Mouse (Mus musculus) kidney, adult 8-10 months (tissue): ENCODE results near the gene Alg12.

ENCODE experiments used
- DNase-seq, 2 experiments: peaks; one replicate each; pipeline ENCODE4 v3.0.0; 2022

Alg12 gene

DNA sequence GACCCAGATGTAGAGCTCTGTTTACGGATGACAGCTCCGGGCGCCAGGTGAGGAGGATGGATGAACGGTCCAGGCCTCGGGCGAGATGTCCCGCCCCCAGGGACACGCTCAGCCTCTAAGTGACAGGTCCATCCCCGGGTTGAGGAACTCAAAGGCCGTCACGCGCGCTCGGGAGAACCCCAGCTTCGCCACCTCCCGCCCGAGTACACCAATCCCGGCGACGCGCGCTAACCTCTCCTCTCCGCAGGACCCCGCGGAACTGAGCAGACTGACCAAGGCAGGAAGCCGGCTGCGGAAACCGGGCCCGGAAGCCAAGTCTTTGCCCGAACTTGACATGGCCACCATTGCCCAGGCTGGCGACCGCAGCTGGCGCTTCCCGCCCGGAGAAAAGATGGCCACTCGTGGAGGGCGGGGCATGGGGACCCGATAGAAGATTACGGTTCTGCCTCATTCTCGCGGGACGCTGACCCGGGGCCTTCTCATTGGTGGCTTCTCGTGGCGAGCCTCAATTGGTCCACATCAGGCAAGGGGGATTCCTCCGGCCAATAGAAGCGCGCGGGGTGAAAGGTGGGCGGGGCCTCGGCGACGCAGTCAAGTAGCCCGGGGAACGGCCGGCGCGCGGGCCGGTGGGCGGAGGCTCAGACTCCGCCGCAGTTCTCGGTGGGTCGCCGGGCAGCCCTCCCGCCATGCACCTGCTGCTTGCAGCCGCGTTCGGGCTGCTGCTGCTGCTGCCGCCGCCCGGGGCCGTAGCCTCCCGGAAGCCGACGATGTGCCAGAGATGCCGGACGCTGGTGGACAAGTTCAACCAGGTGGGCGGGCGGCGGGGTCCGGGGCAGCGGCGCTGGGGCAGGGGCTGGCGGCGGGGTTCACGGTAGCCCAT, at the start of gene Alg12, which contains the start of gene Creld2:
Gene Alg12, minus strand, starts transcription at position 293 of the 880 bp plus-strand sequence.
Gene Creld2, plus strand, starts transcription at position 621 of the 880 bp plus-strand sequence.
- DNase-seq: peak; percentile 100

DNA sequence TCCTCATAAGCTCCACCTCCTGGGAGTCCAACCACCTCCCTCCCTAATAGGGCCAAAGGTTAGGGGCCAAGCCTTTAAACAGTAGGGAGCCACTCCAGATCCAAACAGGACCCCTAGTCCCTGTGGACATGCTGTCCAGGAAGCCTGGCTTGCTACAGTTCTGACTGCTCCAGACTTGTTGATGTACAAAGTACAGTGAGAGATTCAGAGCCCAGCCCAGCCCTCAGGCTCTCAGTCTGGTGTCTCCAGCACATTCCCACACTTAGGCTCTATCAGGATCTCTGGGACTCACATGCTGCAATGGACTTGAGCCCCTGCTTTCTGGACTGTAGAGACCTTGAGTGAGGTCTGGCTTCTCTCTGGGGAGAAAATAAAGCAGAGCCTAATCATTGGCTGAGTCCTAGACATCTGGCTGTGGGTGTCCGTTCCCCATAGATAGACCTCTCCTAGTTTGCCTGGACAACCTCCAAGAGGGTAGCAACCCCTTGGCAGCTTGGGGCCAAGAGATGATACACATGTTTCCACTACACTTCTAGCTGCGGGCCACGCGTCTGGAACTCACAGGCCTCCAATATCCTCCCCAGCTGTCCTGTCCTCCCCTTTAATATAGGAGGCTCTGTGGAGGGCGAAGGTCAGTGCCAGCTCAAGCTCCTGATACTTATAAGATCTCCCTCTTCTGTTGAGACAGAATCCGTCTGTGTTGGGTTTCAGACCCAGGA, 49.1 kb upstream of the Alg12 start:
- DNase-seq: peak; percentile 79 to 80

DNA sequence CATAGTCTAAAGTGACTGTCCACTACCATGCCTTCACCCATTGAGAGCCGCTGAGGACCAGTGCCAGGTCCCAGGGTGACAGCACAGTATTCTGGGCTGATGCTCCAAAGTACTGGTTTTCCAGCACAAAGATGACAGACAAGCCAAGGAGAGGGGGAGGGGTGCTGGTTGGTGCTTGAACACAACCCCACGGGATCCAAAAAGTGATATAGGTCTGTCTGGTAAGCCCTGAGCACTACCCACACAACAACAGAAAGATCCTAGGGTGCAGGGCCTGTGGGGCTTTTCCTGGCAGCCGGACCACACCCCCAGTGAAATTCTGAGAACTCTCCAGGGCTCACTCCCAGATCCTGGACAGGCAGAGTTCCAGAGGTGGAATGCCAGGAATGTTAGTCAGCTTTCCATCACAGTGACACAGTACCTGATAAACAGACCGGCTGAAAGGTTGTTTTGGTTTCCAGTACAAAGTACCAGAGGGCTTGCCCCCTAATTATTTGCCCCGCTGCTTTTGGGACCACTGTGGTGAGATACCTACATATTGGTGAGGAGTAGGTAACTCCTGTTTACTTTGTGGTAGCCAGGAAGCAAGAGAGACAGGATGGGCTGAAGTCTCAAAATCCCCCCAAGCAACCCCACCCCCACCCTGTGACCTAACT, 48.4 kb upstream of the Alg12 start:
- peak; percentile 91 for DNase-seq

DNA sequence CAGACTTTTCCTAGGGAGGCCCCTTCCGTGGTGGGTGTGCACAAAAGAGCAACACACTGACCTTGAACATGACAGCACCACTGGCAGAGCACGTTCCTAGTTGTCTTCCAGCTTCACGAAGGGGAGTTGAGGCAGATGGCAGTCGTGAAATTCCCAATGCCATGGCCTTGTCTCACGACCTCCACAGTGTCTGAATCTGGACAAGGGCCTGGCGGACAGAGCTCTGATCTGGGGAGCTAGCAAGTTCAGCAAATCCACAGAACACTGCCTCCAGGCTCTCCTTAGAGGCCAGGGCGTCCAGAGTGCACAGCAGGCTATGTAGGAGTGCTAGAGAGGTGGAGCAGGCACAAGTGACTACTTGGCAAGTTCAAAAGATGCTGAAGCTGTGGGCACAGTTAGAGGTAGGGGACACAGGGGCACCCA, 47.8 kb upstream of the Alg12 start:
- peak; percentile 73 for DNase-seq

DNA sequence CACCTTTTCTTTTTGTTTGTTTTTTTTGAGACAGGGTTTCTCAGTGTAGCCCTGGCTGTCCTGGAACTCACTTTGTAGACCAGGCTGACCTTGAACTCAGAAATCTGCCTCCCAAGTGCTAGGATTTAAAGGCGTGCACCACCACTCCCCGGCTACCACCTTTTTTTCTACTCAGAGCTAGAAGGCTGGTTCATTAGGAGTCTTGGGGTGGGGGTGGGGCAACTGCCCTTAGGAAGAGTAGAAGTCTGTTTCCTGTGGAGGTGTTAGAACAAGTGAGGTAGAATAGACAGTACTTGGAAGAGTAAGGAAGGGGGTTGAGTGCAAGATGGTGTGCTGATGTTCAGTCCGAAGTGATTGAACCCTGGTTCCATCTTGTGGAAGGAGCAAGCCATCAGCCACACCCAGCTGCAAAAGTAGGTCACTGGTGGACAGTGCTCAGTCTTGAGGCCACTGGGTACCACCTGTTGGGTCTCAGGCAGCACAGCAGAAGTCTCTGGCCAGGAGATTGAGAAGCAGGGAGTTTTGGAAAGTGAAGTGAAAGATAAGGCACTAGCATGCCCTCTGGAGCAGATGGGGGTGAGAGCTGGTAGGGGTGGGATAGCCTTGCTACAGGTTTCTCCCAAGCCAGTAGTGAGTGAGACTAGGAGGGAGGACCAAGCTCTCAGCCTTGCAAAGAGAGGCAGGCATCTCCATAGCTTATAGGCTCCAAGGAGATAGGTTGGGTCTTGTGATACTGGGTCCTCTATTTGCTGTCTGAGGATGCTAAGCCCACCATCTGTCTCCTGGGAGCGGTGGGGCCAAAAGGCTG, 47.0 kb upstream of the Alg12 start:
- DNase-seq: peak in 1 of 2 experiments; percentile 39

DNA sequence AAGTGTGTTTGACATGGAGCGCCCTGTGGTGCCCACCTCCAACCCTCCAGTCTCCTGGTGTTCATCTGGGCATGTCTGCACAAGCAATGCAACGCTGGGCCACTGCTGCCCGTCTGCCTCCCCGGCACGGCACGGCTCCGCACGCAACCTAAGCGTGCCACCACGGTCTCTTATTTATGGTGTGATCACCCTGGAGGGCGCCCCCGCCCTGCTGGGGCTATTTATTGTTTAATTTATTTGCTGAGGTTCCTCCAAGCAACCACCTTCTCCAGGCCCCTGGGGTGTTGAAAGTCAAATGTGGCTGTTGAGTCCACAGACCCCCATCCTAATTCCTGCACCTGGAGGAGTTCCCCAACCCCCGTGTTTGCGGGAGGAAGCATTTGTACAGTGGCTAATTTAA, 45.9 kb upstream of the Alg12 start:
- no peak for DNase-seq

DNA sequence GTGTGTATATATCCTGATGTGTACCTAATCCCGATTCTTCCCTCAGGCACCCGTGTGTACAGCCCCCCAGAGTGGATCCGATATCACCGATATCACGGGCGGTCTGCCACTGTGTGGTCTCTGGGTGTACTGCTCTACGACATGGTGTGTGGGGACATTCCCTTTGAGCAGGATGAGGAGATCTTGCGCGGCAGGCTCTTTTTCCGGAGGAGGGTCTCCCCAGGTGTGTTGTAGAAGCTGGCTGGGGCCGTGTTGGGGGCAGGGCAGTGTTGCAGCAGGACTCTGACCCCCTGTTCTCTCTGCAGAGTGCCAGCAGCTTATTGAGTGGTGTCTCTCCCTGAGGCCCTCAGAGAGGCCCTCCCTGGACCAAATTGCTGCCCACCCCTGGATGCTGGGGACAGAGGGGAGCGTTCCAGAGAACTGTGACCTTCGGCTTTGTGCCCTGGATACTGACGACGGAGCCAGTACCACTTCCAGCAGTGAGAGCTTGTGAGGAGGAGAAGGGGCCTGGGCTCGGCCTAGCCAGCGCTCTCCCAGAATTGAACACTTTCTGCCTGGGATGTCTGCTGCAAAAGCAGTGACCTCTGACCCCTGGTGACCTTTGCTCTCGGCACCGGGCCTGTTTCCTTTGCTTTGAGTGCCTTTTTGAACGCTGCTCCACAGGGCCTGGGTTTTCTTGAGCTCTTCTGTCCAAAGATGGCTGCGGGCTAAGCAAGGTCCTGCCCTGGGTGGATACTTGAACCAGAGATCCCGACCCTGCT, 45.3 kb upstream of the Alg12 start:
- peak; percentile 84 to 88 for DNase-seq

DNA sequence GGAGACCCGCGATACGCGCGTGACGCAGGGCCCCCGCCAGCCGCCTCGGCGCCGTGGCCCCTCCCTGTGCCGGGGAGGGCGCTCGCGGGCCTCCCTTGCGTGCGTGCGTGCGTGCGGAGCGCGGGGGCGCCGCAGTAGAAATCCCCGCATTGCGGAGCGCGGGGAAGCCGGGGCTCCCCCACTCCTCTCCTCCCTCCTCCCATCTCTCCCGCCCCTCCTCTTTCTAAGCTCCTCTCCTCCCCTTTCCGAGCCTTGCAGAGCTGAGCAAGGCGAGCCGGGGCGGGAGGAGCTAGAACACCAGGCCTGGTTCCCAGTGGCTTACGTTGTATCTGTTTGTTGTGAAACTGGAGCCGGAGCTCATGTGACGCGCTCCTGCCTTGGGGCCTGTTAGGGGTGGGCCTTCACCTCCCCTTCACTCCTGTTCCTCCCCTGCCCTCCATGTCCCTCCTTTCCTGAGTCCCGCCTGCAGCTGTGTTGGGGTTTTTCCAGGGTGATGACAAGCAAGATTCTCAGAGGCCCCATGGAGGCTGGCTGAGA, 44.6 kb upstream of the Alg12 start:
- peak; percentile 92 to 97 for DNase-seq

DNA sequence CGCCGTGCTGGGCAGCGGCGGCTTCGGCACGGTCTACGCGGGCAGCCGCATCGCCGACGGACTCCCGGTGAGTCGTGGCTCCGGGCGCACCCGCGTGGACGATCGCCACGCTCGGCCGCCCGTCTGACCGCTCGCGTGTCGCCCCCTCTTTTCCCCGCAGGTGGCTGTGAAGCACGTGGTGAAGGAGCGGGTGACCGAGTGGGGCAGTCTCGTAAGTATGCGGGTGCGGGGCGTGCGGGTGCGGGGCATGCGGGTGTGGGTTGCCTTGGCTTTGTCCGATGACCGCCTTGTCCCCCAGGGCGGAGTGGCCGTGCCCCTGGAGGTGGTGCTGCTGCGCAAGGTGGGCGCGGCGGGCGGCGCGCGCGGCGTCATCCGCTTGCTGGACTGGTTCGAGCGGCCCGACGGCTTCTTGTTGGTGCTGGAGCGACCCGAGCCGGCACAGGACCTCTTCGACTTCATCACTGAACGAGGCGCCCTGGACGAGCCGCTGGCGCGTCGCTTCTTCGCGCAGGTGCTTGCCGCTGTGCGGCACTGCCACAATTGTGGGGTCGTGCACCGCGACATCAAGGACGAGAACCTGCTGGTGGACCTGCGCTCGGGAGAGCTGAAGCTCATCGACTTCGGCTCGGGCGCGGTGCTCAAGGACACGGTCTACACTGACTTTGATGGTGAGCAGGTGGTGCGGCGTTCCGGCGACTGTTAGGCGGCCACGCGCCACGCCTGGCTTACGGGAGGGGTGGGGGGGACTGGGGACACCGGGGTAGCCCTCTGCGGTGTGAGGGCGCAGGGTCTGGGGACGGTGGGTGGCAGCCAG, 44.0 kb upstream of the Alg12 start:
- DNase-seq: peak in 1 of 2 experiments; percentile 61

DNA sequence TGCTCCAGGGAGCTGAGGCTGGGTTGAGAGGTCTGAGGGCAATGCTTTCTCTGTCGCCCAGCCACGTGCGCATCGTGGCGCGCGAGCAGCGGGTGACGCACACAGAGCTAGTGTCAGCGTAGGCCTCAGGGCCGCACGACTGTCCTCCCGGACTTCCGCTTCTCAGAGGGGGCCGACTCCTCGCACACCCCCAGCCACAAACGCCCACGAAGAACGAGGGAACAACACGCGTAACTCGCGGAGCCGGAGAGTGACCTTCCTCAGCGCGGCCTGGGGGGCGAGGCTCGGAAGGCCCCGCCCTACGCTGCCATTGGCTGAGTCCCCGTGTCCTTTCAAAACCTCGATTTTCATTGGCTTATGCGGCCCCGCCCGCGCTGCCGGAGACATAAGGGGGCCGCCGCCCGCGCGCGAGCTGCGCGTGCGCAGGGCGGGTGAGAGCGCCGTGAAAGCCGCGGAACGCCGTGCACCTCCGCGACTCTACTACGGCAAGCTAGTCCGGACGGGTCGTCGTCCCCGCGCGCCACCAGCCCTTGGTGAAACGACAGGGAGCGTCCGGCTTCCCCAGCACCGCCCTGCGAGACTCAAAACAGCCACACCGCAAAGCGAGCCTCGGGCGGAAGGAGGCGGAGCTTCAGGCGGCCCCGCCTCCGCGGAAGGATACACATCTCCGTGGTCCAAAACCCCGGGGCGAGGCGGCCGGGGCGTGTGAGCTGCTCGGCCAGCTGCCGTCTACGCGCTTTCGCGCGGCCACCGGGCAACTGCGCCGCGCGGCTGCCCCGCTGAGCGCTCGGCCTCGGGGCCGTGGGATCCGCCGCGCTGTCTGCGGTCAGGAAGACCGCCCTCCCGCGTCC, 42.9 kb upstream of the Alg12 start, which contains the start of gene Pim3:
Gene Pim3, plus strand, starts transcription at position 415 of the 851 bp plus-strand sequence.
- DNase-seq: peak; percentile 98 to 99

DNA sequence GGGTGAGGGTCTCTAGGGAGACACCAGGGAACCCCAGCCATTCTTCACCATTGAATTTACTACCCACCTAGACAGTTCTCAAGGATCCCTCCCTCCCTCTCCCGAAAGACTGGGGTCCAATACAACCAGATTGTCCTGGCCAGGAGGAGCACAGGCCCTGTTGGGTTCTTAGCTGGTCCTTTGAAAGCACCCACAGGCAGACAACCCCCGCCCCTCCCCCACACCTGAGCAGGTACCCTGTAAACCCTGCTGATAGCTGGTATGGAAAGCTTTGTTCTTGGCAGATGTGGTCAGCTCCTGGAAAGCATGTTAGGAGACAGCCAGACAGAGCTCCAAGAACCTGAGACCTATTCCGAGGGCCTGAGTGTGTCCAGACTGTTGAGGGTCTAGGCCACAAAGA, 41.7 kb upstream of the Alg12 start:
- peak in 1 of 2 experiments; percentile 32 for DNase-seq

DNA sequence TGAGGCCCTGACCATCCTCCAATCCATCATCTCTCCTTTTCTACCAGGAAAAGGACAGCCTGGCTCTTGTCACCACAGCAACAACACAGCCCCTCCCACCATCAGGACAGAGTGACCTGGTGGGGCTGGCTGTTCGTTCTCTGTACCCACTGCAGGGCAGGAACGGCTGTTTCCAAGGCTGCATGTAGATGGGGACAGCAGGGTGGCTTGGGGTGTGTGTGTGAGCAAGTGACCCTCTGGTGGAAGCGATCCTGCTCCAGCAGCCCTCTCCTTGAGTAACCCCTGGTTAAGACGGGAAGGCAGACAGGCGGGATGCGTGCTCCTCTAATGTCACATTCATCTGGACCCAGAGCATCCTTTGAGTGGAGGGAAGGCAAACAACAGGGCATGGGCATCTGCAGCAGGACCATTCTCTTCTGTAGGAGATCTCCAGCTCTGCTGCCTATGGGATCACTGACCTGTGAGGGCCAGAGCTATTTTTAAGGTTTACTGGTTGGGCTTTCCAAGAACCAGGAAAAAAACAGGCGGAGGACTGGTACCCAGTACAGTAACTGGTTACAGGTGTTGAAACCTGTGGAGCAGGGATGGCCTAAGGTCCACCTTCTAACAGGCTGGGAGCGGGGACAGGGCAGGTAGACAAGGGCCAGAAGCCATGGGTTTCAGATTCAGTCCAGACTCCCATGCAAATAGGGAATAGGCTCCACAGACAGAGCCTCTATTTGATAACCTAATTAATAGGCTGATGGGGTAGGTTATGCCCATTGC, 40.3 kb upstream of the Alg12 start:
- no peak for DNase-seq

DNA sequence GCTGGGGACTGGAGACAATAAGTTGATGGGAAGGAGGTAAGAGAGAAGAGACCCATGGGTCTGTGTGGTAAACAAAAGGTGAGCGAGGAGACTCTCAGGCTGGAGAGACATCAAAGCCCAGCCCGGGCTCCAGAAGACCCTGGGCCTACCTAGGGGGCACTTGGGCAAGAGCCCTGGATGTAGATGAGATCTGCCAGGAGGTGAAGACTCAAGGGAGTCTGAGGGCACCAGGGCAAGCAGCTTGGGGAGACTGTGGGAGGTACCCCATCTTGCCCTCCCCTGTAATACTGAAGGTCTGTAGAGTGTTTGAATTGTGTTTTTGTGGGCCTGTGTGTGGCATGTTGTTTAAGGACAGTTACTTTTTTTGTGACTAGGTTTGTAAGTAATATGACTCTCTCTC, 39.6 kb upstream of the Alg12 start:
- DNase-seq: no peak

DNA sequence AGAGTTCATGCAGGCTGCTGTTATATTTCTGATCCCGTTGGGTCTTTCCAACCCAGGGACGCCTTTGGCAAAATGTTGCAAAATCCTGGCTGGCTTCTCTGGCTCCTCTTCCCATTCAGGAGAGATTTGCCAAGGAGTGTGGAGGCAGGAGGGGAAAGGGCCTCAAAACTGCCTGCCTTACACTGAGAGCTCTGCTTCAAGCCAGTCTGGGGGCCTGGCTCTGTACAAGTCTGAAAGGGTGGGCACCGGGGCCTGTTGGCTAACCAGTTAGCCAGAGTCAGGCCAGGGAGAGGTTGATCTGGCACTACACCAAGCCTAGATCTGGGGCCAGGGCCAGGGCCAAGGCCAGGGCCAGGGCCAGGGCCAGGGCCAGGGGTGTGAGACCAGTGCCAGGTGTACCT, 39.0 kb upstream of the Alg12 start:
- peak in 1 of 2 experiments; percentile 58 for DNase-seq

DNA sequence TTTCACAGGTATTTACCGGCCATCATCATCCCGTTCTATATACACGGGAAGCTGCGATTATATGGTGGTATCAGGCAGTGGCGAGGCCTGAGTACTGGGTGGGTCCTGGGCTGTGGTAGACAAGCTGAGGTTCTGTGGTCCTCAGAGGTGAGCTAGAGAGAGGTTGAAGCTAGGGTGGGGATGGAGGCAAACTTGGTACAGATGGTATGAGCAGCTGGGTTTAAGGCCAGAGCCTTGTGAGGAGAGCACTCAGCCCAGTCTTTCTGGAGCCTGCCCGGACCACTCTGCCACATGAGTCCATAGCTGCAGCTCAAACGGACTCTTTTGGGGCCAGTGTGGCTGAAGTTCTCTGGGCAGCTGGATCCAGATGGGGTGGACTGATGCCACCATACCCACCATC, 38.2 kb upstream of the Alg12 start:
- DNase-seq: no peak

DNA sequence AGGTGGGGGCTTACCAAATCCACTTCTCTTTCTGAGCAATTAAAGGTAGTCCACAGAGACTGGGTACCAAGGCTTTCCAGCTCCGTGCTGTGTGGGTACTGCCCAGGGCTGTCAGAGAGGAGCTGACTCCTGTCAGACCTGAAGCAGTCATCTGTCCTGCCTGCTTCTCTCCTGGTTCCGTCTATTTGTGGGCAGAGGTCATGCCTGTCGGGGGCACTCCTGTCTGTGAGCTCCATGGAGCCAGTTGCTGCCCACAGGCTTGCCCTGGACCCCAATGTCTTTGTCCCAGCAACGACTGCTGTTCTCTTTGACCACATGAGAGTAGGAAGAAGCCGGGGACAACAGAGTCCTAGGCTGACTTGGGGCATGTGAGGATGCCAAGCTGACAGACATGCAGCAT, 37.5 kb upstream of the Alg12 start:
- DNase-seq: no peak

DNA sequence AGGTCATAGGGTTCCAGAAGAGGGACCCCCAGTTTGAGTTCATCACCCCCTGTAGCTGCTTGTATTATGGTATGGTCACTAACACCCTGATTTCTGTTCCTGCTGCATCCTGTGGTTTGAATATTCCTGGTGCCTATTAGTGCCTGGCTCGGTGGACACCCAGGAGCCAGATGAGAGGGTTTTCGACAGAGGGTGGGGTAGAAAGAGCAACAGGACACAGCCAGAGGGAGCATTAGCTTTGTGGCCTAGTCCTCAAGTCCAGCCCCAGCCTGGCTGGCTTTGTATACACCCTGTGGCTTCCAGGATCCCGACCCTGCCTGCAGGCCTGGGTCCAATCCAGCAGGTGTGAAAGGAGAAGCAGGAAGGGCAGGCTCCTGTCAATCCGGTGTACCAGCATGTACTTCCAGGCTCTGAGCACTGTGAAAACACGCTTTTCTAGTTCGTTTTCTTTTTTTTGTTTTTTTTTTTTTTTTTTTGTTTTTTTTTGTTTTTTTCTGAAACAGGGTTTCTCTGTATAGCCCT, 36.8 kb upstream of the Alg12 start:
- peak in 1 of 2 experiments; percentile 25 for DNase-seq
